Mouse (Mus musculus) cerebellum, adult 9-11 months (tissue): ENCODE results near the gene Psmd2.

ENCODE experiments used
- DNase-seq: peaks from one replicate; pipeline ENCODE4 v3.0.0; 2022

Psmd2 gene

GRCm38 (mm10) chr16:20702522-20702893, 51.1 kb downstream of the Psmd2 start:
- DNase-seq, result peak; percentile 75

DNA sequence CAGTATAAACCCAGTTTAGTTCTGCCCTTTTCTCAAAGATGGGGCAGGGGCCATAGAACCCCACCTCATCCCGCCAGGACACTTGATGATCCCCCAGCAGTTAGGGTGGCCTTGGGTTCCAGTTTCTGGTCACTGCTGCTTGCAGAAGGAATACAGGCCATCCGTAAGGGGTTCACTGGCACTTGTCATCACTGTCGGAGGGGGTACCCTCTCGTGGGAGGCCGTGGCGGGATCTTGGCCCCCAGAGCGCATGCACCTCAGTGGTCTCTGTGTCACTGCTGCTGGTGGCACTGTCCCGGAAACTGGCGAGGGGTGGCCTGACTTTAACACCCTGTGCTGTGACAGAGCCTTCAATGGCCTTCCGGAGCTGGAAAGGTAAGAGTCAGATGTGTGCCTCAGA, 51.6 kb downstream of the Psmd2 start:
- DNase-seq, result peak; percentile 42

- DNase-seq, result no peak
Observed at GRCm38 (mm10) chr16:20703699-20704400, 52.4 kb downstream of the Psmd2 start.

DNA sequence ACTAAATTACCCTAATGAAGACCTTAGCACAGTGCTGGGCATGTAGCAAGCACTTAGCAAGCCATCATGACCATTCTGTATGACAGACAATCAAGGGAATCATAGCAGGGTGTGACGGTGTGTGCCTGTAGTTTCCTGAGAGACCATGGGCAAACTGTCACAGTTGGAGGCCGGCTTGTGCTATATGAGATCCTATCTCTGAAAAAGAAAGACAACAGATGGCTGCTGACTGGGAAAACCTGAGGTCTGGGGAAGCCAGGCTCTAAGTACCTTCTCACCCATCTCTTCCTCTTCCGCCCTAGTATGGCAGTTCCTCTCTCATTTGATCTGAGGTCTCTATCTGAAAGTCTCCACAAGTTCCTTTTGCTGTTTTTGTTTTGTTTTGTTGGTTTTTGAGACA, 54.3 kb downstream of the Psmd2 start:
- DNase-seq, result peak; percentile 54

- DNase-seq, result peak; percentile 53
Observed at GRCm38 (mm10) chr16:20706407-20707055, 55.1 kb downstream of the Psmd2 start.

- peak; percentile 28 for DNase-seq
Observed at GRCm38 (mm10) chr16:20708220-20708938, 56.9 kb downstream of the Psmd2 start.

- DNase-seq, result peak; percentile 47
Observed at GRCm38 (mm10) chr16:20708939-20709734, 57.7 kb downstream of the Psmd2 start.

- peak; percentile 37 for DNase-seq
Observed at GRCm38 (mm10) chr16:20710370-20710769, 58.9 kb downstream of the Psmd2 start.

DNA sequence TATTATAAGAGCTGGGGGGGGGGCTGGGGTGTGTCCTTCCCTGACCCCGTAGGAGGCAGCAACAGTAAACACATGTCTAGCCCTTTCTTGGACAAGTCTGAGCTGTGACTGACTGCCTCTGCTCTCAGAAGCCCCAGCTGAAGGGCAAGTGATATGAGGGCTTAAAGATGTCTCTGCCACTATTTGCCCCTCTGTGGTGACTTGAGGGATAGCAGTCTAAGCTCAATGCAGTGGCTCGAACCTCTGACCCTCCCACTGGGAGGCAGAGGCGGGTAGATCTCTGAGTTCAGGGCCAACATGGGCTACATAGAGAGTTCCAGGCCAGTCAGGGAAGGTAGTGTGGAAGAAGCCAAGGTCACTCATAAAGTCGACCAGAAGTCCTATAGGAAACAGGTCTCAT, 59.4 kb downstream of the Psmd2 start:
- DNase-seq, result peak; percentile 36

DNA sequence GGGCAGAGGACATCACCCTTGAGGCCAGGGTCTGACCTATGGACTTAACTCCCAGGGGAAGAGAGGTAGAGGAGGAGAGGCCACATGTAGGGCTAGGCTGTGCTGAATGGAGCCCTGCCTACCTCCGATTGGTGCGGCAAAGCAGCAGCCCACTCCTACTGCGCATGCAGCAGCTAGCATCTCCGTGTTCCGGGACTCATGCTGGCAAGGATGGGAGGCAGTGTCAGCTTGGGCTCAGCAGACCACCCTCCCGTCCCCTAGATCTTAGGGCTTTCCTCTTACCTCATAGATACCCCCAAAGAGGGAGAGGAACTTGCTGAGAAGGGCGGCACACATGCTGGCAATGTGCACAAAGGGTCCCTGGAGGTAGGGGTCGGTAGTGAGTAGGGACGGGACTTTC, 60.7 kb downstream of the Psmd2 start:
- DNase-seq, result peak; percentile 44

DNA sequence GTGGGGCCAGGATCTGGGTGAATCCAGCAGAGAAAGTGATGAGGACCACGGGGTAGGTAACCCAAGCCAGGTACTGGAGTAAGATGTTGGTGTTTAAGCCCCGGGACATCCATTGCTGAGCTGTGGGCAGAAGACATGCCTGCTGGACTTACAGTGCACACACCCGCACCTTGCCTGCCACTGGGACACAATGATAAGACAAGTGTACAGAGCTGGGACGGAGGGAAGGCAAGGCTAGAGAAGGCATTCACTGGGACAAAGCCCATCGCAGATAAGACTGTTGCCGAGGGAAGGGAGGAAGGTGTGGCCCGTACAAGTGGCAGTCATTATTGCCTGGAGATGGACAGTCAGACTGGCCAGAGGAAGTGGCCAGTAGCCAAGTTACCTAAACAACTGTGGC, 61.4 kb downstream of the Psmd2 start:
- no peak for DNase-seq
